Mouse (Mus musculus): ENCODE data around the gene Jarid2.

Jarid2 gene

DNA sequence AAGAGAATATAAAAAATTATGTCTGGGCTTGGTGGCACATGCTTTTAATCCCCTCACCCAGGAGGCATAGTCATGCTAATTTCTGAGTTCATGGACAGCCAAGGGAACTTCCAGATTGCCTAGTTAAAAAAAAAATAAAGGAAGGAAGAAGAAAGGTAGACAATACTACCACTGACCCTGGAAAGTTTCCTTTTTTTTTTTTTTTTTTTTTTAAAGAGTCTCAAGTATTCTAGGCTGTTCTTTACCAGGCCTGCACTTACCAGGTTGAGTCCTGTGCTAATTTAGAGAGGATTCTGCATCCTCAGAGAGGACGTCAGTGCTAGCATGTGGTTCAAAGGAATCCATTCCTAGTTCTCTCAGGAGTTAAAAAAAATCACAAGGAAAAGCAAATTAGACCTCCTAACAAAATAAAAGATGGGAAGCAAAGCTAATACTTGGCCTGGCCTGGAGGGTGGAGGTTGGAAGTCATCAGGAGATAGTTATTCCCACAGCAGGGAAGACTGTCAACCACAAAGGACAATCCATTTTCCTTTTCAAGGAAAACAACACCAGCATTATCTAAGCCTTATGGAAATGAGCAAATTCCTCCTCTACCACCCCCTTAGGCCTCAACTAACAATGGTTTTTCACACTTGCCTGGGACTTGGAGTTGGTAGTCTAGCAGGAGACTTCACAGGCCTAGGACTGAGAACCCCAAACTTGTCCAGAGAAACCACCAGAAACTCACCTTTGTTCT is 961 bp upstream of the Jarid2 start:
- no peak for DNase-seq (ENCODE audit: low spot score)

DNA sequence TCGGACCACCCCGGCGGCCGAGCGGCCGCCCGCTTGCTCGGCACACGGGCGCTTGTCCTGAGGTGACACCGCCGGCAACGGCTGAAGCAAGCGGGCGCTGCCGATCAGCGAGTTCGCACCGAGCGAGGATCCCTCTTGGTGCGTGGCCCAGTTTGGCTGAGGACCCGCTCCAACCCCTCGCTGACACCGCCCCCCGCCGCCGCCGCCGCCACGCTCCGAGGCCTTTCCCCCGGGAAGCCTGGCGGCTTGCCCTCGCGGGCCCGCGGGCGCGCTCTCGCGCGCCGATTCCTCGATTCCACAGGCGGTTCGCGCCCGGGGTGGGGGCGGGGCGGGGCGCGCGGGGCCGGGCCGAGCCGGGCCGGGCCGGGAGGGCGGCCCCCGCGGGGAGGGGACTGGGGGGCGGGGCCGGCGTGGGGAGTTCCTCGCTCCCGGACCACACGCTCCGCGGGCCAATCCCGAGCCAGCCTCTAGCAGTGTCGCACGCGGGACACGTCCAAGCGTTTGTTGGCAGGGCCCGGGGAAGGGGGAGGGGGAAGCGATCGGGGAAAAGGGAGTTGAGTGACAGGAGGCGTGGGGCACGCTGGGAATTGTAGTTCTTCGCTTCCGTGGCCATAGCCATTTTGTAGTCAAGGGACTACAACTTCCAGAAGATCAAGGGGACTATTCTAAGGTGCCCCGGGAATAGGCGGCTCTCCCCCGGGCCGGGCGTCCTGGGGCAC is 1.0 kb downstream of the Jarid2 start:
- peak; percentile 99 for DNase-seq (ENCODE audit: low spot score)

DNA sequence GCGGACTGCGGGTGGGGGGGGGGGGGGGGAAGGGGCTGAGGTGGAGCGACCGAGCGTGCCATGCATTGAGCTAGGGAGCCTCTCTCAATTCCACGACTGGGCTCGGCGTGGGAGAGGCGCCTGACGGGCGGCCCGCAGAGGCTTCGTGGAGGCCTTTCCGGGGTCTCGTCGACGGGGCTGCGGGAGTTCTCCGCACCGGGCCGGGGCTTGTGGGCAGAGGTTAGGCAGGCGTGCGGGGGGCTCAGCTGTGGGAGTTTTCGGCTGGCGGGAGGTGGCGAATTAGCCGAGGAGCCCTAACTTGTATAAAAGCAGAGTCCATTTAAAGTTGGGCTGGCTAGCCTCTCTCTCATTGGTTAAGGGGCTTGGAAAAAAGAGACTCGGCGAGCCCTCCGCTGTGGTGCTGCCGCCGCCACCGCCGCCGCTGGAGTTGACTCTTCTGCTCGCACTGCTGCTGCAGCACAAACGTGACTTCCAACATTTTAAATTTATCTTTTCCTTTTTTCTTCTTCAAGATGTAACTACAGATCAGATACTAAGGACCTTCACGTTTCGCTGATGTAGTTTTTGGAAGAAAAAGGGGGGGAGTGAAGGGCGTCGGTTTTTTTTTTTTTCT is 1.8 kb downstream of the Jarid2 start:
- DNase-seq (ENCODE audit: low spot score), result peak; percentile 90

DNA sequence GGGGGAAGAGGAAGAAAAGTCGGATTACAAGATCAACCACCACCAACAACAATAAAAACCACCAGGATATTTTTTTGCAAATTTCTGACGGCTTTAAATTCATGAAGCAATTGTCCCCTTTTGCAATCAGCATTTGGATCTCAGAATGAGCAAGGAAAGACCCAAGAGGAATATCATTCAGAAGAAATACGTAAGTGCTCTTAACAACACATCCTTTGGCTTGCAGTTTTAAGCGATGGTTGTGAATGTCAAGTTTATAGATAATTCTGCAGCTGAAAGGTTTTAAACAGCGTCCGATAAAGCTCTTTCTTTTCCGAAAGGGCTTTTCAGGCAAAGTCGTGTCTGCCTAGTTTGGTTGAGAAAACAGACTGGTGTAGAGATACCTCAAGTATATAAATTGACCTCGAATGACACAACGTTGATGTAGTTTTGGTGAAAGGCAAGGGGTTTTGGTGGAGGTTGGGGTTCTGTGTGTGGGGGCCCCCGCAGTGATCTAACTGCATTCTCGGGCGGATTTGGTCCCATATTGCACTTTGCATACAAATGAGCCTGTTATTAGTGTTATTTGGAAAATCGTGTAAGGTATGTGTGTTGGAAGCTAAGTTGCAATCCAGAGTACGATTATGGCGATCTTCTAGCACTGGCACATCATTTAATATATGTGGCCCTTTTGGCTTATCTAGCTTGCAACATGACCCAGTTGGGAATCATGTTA is 2.6 kb downstream of the Jarid2 start:
- peak; percentile 22 for DNase-seq (ENCODE audit: low spot score)

DNA sequence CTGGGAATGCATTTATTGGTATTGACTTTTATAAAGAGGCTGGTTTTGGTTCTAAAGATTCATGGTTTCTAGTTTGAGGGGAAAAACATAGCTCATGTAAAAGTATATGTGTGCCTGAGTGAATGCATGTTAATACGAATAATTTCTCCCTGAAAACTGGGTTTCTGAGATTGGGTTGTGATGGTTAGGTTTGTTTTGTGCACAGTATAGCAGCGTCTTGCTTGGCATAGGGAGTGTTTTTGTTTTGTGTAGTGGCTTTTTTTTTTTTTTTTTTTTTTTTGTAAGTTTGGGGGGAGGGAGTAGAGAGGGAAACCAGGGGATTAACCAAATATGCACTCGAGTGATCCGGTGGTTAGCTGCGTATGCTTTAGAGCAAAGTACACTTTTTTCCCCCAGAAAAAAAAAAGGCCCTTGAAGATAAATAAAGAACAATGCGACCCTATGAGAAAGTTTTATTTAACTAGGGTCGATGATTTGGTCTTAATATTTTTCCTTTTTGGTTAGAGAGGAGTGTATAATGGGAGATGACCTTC is 3.2 kb downstream of the Jarid2 start:
- peak; percentile 27 for DNase-seq (ENCODE audit: low spot score)

DNA sequence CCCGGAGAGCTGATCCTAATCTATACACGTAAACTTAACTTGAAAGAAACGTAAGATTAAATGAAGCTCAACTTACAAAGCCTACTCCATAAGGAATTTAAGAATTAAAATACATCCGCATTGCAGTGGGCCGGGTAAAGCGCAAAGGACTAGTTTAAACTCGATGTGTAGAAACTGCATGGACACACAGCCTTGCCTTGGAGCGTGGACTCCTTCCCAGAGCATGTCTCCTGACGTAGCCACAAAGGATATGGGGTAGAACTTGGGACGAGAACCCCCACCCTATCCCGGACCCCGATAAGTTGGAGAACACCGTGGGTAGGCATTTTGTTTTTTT is 3.7 kb downstream of the Jarid2 start:
- DNase-seq (ENCODE audit: low spot score), result no peak

DNA sequence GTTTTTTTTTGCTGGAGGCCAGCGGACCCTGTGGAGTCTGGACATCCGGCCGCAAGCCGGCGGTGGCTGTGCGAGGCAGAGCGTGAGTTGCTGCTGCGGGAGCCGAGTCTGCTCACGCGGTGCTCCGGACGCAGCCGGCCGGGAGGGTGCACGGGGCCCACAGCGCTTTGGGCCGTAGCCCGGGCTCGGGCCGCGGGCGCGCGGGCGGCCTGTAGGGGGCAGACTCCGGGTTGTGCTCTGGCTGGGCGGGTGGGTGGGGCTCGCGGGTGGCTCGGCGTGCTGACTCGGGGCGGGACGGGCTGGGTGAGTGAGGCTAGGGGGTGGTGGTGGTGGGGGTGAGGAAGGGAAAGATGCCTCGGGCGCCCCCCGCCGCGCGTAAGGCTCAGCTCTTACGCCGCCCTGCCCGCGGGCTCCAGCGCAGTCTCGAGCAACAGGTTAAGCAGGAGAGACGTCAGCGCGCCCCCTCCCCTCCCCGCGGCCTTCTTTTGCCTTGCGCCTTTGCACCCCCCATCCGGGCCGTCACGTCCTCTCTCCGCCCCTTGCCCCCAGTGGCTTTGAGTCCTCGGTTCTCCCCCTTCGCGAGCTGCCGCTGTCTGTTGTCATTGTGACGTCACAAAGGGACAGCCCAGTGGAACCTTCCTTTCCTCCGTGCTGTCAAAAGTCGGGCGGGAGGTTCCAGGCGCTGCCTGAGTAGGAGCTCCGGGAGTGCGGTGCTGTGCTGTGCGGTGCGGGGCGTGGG is 4.3 kb downstream of the Jarid2 start:
- DNase-seq (ENCODE audit: low spot score), result peak; percentile 79

DNA sequence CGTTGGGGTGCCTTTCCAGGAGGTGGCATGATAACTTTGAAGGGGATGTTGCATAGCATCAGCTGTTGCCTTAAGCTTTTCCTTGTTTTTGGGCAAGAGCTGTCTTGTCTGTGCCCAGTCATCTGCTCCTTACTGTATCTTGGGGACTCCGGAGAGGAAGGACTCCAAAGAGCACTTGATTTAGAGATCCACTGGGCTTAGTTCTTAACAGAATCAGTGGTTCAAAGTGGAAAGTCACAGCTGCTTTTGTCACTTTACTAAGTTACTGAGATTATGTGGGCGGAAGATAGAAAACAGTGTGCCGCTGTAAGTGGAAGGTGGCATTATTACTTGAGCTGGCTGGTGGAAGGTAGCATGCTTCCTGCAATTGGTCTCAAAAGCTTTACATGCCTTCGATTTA is 5.2 kb downstream of the Jarid2 start:
- DNase-seq (ENCODE audit: low spot score), result no peak

DNA sequence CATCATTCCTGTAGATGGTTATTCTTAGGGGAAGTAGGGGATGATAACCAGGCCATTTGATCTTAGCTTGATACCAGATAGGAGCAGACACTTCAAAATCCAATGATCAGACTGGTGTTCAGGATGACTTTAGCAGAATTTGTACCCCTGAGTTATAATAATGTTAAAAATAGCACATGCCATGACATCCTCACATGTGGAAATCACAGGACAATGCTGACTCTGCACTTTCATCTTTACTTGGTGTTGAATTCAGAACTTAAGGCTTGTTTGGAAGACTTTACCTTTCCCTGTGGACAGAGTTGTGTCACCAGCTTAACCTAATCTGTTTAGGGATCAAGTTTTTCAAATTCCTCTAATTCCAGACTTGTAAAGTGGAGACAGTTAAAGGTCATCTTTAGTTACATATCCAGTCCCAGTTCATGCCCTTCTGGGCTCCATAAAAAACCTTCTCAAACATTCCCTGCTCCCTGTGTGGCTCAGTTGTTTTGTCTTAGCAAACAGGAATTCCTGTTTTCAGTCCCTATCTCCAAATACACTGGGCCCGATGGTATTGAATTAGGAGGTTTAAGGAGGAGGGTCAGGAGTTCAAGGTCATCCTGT is 5.9 kb downstream of the Jarid2 start:
- no peak for DNase-seq (ENCODE audit: low spot score)

DNA sequence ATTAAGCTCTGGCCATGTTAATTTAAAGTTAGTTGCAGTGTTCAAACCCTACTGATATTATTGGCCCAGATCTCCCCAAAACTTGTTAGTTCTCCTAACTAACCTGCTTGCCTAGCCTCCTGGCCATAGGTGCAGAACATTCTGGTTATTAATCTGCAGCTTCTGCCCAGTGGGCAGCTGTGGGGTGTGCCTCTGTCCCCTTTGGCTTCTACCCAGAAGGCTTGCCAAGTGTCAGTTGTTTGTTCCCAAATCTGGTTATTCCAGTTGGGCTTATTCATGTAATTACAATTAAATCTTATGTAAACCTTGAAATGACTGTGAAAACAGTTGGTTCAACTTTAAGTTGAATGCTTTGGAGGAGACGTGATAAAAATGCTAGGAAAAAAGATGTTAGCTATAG is 8.0 kb downstream of the Jarid2 start:
- no peak for DNase-seq (ENCODE audit: low spot score)

DNA sequence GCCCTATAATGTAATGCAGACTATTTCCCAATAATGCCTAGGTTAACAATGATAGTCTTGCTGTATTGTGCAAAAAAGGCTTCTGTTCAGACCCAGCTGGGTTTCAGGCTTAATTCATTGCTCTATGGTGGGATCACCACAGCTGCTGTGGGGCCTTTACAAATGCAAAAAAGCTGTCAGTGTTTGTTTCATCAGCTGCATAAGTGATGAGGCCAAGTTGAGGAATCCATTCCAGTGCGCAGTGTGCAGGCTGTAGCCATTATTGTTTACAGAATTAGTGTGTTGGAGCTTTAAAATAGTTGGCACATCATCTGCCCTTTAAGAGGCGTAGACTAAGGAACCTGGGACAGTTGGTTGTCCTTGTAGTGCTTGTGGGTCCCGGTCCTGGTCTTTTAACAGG is 22.5 kb downstream of the Jarid2 start:
- peak; percentile 71 for DNase-seq (ENCODE audit: low spot score)

DNA sequence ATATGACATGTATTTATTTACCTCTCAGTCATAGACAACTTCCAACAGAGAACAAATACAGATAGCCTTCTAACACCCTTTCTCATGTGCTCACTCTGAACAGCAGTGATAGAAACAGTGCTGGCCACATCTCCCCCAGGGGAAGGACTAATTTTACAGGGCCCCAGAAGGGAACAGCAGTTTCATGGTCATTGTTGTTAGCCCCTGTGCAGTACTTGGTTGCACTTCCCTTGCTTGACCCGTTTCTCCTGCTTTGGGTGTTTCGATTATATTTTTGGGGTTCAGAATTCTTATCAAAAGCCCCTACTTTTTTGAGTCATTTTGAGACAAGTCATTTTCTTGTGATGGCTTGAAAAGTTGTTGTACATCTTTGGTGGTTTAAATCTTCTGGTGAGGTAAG is 23.9 kb downstream of the Jarid2 start:
- DNase-seq (ENCODE audit: low spot score), result no peak

DNA sequence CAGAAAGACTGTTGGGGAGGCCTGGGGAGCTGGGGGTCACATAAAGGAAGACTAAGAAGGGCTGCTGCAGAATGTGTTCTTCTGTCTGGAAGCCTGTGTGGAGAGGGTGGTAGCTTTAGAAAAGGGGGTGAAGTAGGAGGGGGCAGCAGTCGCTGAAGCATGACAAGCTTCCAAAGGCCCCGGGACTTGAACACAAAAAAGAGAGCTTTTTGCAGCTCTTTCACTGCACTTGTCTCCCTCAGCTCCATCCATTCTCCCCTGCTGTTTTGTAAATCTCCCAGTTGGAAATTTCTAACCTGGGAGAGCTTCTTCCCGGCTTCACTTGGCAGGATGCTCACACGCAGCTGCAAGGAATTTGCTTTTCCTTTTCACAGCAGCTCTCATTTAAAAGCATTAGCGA is 26.2 kb downstream of the Jarid2 start:
- DNase-seq (ENCODE audit: low spot score), result no peak

DNA sequence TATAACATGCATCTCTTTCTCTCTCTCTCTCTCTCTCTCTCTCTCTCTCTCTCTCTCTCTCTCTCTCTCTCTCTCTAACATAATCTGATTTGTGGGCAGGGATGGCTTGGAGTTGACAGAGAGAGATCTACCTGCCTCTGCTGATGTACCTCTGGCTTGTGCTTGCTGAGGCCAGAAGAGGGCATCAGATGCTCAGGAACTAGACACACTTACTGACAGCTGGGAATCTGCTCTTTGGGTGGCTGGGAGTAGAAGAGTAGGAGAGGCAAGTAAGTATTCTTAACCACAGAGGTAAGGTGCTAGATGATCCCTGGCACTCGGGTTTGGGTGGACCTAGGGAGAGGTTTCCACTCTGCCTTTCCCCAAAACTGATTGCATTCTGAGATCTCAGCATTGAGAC is 29.5 kb downstream of the Jarid2 start:
- no peak for DNase-seq (ENCODE audit: low spot score)

DNA sequence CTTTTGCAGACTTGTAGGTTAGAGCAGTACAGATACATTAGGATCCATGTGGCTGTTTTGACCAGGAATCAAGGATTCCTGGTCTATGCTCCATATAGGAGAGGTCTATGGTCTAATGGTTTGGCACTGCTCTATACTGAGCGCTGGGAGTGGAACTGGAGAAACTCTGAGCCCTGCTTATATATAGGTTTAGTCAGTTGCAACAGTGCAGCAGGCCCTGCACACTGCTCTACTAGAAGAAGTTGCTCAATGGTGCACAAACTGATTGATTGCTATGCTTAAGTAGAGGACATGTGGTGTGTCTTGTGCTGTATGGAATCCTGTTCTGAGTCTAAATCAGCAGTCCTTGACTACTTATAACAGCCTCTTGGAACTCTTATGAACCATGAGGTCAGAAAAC is 31.5 kb downstream of the Jarid2 start:
- DNase-seq (ENCODE audit: low spot score), result no peak

DNA sequence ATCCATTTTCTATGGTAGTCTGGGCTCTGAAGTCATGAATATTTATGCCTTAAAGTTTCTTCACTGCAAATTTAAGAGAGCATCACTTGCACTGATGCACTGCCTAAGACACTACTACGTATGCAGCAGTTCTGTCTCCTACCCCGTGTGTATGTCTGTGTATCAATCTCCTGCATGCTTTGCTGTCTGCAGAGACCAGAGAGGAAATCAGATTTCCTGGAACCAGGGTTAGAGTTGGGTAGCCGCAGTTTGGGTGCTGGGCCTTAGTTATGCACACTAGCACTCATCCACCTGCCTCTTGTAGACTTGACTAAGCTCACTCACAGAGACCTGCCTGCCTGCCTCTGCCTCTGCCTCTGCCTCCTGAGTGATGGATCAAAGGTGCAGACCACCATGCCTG is 33.8 kb downstream of the Jarid2 start:
- no peak for DNase-seq (ENCODE audit: low spot score)

DNA sequence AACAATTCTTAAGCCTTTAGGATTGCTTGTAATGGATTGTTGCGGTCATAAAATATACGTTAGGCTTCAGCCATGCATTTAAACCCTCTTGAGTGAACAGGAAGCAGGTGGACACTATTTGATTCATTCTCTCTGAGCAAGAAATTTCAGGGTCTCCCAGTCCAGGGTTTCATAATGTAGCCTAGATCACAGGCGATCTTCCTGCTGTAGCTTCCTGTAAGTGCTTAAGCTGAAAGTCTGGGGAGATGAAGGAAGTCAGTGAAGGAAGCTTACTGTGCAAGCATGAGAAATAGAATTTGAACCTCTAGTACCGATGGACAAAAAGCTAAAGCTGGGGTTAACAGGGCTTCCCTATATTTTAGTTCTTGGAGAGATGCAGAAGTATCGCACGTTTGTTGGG is 38.5 kb downstream of the Jarid2 start:
- no peak for DNase-seq (ENCODE audit: low spot score)

DNA sequence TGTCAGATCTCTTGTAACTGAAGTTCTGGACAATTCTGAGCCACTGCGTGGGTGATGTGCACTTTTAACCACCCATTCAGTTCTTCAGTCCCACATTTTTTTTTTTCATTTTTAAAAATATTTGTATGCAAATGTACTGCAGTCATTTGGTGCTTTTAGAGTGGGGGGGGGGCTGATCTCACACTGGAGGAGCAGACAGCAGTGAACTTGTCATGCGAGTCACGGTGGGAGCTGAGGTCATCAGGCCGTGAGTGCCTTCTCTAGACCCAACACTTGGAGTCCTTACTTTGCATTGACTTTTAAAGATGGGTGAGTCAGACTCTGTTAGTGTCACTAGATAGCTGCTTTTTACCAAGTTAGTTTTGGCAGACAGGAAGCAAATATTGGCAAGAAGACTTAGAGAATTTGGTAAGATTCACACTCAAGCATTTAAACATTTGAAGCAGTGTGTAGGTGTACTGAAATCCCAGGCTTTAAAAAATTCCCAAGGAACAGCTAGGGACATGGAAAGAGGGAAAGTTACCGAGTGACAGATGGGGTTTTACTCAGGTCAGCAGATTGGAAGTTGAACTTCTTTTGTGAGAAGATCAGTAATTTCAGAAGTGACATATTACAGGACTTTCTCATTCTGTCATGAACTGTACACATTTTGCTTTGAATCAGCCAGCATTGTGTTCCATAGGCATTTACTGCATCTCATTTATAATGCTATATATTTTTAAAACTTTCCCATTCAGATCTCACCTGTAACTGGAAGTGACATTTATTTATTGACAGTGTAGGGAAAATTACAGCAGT is 41.7 kb downstream of the Jarid2 start:
- no peak for DNase-seq (ENCODE audit: low spot score)

DNA sequence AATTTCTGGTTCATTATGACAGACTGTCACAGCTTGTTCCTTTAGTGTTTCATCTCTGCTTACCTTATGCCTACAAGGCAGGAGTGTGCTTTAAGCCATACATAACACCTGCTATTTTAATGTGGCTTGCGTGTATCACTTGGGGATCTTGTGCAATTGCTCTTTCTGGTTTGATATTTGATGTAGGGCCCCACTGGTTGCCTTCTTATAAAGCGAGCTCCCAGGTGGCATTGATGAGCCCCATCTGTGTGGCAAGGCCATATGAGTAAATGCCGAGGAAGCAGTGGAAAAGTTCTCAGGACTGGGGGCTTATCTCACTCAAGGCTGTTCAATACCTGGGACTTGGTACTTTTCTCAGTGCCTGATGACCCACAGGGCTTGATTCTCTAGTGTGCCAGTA is 43.5 kb downstream of the Jarid2 start:
- no peak for DNase-seq (ENCODE audit: low spot score)

DNA sequence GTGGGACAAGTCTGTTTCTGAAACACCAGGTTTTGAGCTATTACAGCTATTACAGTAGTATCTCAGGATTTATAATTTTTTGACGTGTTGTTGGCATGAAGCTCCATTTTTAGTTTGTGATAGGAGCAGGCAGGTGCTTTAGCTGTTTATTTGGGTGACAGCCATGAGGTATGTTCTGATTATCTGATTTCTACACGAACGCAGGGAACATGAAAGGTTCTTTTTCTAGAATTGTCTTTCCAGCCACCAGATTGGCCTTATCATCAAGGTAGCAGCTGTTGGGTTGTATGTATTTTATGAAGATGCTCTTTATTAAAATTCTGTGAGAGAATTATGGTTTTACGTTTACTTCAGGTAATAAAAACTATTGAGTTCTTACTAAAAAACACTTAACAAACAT is 45.1 kb downstream of the Jarid2 start:
- DNase-seq (ENCODE audit: low spot score), result no peak

DNA sequence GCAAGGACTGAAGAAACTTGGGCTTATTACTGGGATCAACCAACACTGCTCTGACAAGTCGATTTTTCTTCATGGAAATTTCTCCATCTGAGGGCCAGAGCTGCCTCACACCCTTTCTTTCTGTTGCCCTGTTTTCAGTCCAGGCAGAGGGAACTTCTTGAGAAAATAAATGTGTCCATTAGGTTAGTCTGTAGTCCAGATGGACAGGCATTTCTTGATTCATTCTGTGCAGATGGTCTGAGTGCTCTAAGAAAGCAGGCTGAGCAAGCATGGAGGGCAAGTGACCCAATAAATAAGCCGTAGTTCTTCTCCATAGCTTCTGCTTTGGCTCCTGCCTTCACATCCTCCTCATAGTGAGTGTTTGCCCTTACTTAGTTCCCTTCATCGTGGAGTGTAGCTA is 46.1 kb downstream of the Jarid2 start:
- DNase-seq (ENCODE audit: low spot score), result no peak
